Mouse (Mus musculus) B cell, adult 2 months (primary cell): ENCODE results near the gene Arhgap8.
A peak's percentile ranks its signal among the peaks of the same experiment; 100 is the strongest.
"Not testable (repeated sequence)": the region's sequence is repeated elsewhere in the genome, so short reads cannot be mapped to it uniquely, and the experiment has no call there.

ENCODE experiments used
- DNase-seq, 2 experiments: peaks; one replicate each; pipeline ENCODE4 v3.0.0; 2022

The Arhgap8 gene

DNA sequence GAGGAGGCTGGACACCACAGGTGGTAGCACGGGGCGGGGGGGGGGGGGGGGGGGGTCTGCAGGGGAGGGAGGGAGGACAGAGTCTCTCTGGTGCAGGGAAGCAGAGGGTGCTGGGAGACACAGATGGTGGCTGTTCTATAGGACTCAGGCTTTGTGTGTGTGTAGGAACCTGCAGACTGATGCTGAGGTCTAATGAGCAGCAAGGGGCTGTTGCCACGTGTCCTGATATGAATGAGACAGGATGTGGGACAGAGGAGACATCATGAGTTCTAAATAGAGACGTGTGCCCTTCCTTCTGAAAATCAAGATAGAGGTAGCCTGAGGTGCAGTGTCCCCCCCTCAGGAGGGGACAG is 17.1 kb downstream of the Arhgap8 start:
- DNase-seq = no peak

DNA sequence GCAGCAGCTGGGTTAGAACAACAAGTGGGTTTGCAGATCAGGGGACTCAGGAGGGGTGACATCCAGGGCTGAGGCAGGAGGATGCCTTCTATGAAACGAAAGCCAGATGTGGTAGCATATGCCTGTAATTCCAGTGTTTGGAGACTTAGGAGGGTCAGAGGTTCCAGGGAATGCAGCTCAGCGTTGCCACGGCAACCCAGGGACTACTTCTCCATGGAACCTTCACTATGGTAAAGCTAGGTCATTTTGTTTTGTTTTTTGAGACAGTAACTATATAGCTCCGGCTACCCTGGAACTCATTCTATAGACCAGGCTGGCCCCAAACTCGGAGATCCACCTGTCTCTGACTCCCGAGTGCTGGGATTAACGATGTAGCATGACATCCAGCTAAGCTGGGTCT is 18.4 kb downstream of the Arhgap8 start:
- no peak for DNase-seq

DNA sequence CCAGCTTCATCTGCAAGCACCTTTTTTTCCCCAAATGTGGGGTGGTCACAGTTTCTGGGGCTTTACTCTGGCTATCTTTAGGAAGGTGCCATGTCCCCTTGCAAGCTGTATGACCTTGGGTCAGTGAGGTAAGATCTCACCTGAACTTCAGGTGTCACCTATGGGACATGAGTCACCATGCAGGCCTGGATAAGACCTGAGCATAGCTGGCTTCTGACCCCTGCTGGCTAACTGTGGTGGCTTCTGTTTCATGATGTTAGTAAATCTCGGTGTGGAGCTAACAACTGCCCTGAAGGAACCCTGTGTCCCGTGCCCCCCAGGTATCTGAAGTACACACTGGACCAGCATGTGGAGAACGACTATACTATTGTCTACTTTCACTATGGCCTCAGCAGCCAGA is 21.7 kb downstream of the Arhgap8 start:
- peak; percentile 19 to 25 for DNase-seq

DNA sequence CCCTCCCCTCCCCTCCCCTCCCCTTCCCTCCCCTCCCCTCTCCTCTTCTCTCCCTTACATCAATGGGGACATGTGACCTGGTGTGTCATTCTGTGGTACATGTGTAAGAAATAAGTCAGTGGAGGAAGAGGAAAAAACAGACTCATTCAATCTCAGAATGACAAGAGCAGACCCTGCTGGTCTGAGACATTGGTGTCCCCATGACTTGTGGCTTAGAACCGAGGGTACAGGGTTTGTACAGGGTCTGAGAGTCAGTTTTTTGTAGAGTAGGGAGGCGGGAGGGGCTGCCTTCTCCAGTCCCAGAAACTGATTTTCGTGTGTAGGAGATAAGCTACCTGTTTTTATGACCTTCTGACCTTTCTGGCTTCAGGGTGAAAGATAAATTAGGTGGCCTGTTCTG is 23.5 kb downstream of the Arhgap8 start:
- no peak for DNase-seq

DNA sequence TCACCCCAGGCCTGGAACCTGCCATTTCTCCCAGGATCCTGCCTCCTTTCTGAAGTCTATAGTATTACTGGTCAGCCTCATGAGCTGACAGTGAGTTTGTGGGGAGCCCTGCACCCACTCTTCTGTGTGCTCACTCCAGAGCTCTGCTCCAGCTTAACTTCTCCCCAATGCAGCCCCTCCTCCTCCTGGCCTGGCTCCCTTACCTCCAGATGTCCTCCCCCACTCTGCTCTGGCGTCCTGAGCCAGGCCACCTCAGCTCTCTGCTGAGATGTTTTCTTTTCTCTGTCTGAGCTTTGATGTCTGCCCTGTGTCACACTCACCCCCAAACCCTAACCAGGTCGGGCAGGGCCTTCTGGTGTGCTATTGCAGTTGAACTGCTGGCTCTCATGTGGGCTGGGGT is 24.5 kb downstream of the Arhgap8 start:
- no peak for DNase-seq

DNA sequence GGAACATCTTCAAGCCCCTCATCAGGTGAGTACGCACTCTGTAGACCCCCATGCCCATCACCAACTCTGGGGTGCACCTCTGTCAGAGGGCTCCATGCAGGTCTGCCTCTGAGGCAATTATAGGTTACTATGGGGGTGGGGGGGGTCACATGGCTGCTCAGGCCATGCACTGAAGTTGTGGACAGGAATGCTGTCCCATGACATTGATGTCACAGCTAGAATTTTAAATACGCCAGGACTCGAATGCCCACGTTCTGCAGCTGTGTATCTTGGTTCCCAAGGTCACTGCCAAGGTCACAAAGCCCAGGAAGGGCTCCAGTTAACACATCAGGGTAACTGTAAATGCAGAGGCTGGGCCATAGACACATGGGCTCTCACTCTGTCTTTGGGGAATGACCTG is 26.0 kb downstream of the Arhgap8 start:
- no peak for DNase-seq

DNA sequence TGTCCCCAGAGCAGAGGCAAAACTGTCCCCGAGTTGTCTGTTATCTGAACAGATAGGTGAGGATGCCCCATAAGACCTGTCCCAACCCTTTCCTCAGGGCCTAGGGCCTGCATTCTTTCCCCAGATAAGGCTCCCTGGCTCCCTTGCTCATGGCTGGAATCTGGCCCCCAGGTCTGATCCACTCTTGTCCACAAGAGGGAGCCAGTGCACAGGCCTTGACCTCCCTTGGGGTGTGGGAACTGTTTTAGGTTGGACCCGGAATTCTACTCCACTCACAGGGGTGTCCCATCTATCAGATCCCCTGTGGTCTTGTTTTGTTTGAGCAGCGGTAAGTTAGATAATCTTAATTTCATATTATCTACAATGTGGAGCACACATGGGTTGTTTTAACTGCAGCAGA is 35.1 kb downstream of the Arhgap8 start:
- peak; percentile 77 for DNase-seq

DNA sequence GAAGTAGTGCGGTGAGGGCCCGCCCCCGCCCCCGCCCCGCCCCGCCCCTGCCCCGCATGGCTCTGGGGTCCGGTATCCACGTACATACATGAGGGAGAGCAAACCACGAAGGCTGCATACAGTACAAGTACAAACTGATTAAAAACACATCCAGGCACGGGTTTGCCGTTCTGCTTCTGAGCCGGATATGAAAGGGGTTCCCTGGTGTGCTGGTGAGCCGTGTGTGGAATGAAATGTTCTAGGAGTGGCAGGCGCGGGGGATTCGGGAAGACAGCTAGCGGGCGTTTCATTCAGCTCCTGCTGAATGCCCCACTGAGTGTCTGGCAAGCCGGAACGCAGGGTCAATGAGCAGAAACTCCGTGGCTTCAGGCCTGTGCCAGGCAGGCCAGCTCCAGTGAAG is 36.6 kb downstream of the Arhgap8 start:
- no peak for DNase-seq

DNA sequence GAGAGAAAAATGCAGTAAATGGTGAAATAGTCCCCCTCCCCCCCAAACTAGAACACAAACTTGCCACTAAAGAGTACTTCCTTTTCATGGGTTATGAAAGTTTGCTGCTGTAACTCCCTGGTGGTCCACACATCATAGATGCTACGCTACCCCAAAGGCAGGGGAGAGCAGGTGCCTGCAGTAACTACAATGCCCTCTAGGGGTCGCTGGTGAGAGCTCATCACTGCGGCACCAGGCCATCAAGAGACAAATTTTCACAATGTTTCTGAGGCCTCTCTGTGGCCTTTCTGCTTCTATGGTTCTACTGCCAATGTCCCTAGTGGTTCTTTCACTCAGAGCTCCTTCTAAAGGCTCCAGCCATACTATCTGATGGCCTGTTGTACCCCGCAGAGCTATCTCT is 38.6 kb downstream of the Arhgap8 start:
- peak; percentile 71 for DNase-seq

DNA sequence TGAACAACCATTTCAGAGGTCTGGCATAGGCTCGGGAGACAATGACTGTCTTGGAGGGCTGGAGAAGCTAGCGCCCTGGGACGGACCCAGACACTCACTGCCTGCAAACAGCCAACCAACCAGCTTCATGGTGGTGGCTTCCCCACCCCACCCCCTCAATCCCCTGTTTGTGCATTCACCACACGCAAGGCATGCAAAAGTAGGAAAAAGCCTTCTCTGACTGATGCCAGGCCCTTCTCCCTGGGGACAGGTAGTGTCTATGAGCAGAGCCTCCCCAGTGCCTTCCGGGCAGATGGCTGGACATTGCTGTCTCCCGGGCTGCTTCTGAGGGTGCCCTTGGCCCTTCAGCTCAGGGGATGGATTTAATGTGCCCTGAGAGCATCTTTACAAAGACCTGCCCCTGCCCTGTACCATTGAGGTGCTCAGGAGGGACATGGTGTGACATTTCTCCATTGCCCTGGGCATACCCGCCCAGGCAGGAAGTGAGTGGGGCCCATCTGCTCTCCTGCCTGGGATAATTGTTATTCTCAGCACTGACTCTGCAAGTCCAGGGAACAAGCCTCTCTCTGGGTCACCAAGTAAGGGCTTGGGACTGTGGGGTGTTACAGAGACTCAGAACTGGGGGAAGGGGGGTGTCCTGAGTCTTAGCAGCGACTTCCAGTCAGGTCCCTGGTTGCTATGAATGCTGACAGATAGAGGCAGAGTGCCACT is 43.0 kb downstream of the Arhgap8 start:
- DNase-seq = no peak

DNA sequence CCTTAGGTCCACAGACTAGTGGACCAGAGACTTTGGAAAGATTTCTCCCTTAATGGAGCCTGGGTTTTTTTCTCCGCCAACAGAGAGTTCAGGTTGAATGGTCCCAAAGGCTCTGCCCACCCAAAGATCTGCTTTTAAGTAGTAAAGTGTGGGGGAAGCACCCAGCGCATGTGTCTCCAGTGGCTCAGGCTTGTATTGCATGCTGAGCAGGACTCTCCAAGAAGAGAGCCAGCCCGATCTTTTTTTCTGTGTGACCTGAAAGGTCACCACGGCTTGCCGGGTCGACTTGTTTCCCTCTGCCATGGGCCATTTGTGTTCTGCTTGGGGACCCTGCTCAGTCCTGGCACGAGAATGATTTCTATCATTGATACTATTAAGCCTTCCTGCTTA is 43.6 kb downstream of the Arhgap8 start:
- no peak for DNase-seq

DNA sequence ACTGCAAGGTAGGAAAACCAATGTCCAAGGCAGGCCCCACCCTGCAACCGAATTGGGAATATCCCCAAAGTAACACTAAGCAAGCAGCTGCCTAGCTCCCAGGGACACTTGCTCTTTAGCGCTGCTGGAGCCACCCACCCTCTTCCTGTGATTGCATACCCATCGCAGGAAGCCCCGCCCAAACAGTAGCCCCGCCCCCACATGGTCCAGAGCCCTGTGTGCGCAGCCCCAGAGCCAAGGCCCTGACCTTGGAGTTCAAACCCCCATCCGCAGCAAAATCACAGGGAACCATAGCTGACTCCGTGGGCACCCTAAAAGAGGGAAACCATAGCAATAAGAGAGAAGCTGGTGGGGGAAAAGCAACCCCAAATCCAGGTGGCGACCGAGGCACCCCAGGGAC is 46.8 kb downstream of the Arhgap8 start:
- no peak for DNase-seq

DNA sequence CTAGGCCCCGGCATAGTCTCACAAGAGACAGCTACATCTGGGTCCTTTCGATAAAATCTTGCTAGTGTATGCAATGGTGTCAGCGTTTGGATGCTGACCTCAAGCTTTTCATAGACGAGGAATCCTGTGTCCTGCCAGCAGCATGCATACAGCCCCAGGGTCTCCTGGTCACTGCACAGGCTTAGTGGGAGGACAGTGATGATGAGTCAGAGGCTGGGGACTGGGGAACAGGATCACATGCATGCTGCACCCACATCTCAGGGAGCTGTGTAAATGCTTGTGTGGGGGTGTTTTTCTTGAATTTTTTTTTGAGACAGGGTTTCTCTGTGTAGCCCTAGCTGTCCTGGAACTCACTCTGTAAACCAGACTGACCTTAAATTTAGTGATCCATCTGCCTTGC is 48.7 kb downstream of the Arhgap8 start:
- DNase-seq = not testable (repeated sequence)

DNA sequence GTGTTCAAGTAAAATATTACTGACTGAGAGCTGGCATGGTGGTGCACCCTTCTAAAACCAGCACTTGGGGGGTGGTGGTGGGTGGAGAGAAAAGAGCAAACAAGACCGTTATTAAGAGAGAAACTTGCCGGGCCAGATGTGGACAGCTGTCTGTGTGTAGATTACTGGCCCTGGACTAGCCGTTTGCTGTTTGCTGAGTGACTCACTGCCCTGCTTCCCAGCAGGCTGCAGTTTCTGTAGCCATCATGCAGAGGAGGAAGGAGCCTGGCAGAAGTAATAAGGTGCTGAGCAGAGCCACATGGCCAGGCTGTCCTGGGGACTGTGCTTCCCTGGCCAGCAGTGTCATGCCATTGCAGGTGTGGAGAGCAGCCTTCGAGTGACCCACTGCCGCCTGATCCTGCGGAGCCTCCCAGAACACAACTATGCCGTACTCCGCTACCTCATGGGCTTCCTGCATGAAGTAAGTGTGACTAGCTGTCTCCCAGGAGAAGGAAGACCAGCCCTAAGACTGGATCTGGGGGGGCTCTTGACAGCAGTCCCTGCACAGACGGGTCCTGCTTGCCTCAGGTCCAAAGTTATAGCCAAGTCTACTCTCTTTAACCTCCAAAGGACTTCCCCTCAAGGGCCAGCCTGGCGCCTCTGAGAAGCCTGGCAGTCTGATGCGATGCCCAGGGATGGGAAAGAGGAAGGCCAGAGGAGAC is 49.9 kb downstream of the Arhgap8 start:
- no peak for DNase-seq

DNA sequence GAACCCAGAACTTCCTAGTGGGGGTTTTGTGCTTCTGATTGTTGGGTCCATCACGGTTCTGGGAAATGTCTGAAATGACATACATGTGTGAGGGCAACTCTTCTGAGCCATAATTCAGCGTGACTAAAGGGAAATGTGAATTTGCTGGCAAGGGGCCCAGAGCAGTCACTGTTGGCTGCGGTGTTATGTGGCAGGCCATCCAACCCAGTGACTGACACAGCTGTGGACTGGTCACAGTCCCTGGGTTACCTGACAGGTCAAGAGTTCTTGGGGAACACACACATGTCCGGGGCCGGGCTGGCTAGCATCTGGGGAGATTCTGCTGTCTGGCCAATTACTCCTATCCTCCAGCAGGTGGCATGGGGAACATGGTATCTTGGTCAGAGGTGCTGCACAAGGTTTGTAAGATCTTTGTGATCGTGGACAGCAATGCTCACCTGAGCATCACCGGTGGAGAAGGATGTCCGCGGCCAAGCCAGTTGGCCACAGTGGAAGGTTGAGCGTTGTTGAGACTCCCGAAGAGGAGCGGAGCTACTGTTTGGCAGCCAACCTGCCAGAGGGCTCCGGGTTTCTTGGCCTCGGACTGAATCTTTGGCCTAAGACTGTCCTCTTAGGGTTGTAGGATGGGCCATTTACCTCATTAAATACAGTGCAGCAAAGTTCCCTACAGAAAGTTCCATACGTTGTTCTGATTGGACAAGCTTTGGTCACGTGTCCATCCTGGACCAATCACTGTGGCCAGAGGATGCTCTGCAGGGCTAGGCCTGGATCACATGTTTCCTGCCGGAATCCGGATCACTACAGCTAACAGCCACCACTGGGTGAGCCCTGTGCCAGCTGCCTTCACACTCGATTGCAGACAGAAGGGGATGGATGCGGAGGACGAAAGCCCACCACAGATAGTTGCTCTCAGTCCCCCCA is 52.6 kb downstream of the Arhgap8 start:
- DNase-seq = peak; percentile 16 to 17

DNA sequence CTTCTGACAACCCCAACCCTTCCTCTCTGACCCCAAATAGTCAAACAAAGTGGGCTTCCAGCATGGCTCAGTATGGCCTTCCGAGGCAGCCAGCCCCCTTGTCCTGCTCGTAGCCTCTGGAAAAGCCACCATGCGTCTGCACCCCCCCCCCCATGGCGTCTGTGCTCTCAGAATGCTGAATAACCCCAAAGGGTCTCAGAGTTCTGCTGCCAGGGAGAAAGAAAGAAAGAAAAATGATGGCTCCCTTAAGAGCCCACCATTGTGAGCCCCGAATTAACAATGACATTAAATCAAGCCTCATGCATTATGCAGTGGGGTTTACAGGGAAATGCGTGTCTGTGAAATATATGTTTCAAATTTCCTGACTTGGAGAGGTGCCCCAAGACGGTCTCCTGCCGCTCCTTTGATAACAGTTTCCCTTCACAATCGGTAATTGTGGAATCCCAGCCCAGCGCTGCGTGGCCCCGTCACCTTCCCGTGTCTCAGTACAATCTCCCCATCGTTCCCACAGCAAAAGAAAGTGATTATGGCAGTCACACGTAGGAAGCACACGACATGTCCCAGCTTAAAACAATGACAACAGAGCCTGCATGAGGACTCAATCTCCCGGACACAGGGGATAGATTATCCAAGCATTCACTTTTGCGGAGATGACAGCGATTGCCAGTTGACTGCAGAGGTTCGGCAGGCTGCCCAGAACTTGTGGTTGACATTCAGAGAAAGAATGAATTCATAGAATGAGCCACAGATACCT is 55.7 kb downstream of the Arhgap8 start:
- no peak for DNase-seq

DNA sequence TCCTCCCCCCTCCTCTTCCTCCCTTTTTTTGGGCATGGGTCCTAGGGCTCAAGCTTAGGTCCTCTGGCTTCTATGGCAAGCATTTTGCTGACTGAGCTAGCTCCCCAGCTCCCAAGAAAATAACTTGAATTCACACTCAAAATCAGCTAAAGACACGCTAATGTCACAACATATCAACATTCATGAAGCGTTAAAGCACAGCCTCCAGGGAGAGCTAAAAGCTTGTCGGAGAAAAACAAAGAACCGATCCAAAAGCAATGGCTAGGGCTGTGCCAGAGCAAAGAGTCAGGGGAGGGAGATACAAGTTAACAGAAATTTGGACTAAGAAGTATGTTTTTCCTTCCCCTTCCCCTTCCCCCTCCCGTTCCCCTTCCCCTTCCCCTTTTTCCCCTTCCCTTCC is 58.7 kb downstream of the Arhgap8 start:
- no peak for DNase-seq

DNA sequence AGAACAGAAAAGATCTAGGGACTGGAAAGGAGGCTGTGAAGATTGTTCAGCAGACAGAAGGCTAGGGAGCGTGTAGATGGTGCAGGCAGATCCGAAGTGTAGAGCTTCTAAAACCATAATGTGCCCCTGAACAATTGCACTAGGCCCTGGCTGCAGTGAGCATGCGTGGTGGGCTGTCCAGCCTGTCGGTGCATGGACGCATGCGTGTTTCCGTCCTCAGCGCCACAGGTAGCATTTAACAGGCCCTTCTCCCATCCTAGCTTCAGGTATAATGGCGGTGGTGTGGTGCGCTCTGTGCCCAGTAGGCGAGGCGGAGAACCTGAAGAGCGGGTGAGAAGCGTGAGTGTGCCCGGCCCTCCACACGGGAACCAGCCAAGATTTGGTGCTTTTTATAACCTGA is 65.0 kb downstream of the Arhgap8 start:
- DNase-seq = no peak

DNA sequence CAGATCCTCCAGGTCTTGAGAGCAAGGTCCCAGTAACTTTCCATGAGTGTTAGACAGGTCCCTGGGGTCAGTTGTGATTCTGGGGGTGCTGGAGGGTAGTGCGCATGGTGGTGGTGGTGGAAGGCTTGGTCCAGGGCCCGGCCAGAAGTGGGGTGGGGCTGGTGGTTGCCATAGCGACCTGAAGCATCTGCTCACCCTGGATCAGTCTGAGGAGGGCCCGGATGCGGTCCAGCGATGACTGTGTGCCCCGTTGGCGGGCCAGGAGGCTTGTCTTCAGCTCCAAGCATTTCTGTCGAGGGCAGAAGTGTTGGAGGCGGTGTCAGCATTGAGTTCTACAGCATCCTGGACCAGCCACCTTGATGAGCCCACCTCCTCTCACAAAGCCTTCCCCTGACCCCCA is 67.3 kb downstream of the Arhgap8 start:
- no peak for DNase-seq

DNA sequence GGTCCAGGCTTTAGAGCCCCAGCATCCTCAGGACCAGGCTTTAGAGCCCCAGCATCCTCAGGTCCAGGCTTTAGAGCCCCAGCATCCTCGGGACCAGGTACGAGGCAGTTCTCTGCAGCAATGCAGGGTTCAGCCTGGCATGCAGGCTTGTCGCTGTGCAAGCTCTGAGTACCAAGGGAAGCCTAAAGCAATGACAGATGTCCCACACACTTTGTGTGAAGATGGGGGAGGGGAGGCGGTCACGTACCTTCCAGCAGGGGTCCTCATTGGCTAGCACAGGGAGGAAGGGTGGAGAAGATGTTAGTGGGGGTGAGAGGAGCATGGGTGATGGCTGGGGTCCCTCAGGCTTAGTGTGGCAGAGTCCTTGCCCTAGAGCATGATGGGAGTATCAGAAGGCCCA is 73.8 kb downstream of the Arhgap8 start:
- no peak for DNase-seq

DNA sequence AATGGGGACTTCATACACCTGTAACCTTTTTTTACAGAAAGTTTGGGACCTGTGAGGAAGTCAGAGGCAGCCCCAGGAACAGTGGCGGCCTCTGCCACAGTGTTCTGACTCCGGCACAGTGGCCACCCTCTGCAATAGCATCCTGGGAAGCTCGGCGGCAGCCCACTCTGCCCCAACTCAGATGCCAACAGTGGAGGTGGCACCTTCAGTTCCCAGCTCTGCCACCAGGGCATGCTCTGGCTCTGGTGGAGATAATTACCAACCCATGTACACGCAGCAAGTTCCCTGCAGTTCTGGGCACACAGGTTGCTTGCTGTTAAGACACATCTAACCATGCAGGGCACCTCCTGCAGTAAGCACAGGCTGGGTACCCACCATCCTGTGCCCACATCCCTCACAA is 80.3 kb downstream of the Arhgap8 start:
- DNase-seq = peak in 1 of 2 experiments; percentile 3

DNA sequence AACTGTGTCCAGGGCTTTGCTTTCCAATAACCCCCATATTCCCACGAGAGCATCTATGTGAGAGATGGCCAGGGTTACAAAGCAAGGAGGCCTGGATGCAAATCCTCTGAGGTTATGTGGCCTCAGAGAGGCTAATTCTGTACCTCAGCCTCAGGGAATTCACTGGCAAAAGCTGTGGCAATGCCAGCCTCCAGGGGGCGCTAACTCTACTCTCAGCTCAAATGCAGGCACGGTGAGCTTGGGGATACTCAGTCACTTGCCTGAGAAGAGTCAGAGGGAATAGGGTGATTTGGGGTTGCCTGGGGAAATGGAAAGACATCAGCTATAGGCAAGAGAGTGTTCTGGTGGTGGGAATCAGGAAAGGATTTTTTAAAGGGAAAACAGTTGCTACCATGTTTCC is 83.8 kb downstream of the Arhgap8 start:
- DNase-seq = peak; percentile 71
